Mouse (Mus musculus) kidney, adult 9 months (tissue): ENCODE data around the gene Gsta3.
A peak's percentile ranks its signal among the peaks of the same experiment; 100 is the strongest.
"Not testable (repeated sequence)": the region's sequence is repeated elsewhere in the genome, so short reads cannot be mapped to it uniquely, and the experiment has no call there.

Experiments used
- DNase-seq: peaks from one replicate; pipeline ENCODE4 v3.0.0; 2022

The Gsta3 gene

DNA sequence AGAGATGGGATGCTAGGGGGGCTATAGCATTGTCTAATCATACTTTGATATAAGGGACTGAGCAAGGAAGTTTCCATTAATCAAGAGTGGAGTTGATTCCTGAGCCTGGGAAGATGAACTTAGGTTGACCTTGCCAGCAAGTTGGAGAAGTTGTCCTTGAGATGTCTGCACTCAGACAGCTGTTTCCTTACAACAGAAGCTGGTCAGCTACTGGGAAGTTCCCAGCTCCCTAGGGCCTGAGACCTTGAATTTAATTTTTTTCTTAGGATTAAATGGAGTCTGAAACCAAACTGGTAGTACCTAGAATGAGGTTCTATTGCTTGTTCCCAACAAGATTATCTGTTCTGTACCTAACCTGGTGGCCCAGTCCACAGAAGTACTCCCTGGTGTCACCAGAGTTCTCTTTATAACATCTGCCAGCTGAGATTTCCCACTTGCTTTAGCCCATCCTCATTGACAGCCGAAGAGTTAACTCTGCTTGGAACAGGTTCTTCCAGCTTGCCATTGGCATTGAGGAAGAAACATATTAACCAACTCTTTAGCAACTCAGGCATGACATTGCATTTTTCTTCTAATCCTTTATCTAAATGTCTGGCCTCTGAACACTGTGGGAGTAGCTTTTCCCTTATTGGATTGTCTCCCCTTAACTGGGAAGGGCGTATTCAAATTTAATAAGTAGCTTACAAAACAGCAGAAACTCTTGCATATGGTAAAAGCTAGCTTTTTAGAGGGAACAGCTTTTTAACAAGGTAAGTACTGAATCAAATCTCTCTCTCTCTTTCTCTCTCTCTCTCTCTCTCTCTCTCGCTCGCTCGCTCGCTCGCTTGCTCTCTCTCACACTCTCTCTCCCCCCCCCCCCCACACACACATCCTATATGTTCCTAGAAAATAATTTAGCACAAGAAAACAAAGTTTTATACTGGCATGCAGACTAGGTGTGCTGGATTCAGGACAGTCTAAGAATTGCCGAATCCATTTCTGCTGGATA is at the start of gene Gsta3:
Gene Gsta3, plus strand, starts transcription at position 679 of the 988 bp plus-strand sequence.
- DNase-seq = peak; percentile 85

DNA sequence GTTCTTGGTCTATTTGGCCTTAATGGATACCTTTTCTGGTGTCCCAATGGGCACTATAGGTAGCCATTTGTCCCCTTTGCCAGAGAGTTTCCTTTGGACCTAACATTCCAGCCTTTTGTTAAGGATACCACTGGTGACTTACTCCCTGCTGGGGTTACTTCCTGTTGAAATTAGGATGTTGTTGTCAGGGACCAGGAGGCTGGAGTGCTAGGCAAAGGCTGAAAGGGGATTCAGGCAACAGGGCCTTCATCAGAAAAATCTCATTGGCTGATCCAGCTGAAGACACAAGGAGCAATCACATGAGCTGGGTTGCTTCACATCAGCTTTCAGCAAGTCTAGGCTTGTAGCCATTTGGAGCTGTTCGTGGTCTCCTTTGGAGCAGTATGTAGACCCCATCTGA is 34.1 kb upstream of the Gsta3 start:
- DNase-seq = no peak

DNA sequence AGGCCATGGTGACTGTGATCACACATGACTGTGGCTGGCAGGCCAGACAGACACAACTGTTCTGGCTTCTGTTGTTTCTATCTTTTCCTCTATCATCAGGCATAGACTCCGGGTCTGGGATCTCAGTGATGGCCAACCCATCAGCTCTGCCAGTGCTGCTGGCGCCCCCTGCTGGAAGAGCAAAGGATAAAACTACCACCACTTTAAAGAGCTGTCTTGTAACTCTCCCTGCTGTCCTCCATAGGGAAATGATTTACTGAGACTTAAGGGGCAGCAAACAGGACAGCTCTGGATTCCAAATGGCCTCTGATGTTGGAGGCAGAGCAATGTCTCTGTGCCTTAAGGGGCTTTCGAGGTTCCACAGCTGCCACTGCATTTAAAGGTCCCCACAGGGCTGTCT is 26.9 kb upstream of the Gsta3 start:
- DNase-seq = not testable (repeated sequence)

GRCm38 (mm10) chr1:21213991-21214692 is 26.2 kb upstream of the Gsta3 start:
- not testable (repeated sequence) for DNase-seq

DNA sequence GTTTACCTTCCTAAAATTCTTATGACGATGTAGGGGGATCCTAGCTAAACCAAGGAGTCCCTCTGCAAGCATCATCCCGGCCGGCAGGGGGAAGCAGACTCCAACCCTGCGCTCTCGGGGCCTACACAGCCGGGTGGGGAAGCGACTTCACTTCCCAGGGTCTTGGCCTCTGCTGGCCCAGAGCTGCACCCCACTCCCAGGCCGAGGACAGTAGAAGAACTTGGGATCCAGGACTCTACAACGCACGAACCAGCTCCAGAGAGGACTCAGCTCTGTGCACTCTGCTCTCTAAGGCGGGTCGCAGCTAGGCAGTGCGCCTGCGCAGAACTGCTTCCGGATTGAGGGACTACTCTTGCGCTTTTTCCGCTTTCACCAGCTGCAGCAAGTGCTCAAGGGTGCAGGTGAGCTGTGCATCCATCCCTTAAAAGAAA is 21.9 kb upstream of the Gsta3 start, which contains the start of gene Tmem14a:
Gene Tmem14a, plus strand, starts transcription at position 87 of the 431 bp plus-strand sequence.
- DNase-seq = peak; percentile 93

DNA sequence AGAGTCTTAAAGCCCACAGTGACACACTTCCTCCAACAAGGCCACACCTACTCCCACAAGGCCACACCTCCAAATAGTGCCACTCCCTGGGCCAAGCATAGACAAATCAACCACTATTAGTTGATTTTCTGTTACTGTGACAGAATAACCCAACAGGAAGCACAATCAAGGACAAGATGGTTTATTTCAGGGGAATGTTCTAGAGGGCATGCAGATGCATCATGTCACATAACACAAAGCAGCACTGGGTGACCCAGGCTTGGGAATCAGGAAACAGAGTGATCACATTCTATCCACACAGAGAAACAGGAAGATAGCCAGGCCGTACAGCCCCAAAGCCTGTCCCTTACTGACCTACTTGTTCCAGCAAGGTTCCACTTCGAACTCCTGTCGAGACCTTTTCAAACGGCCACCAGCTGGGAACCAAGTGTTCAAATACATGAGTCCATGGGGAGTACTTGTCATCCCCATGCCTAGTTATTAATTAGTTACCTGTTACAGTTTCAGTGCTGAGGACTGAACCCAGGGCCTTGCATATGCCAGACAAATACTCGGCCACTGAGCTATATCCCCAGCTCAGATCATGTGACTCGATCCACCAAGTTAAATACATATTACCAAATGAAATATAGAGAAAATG is 12.5 kb upstream of the Gsta3 start:
- no peak for DNase-seq

GRCm38 (mm10) chr1:21228740-21229722 is 11.4 kb upstream of the Gsta3 start:
- DNase-seq = peak; percentile 25

GRCm38 (mm10) chr1:21230376-21230775 is 10.0 kb upstream of the Gsta3 start:
- no peak for DNase-seq

DNA sequence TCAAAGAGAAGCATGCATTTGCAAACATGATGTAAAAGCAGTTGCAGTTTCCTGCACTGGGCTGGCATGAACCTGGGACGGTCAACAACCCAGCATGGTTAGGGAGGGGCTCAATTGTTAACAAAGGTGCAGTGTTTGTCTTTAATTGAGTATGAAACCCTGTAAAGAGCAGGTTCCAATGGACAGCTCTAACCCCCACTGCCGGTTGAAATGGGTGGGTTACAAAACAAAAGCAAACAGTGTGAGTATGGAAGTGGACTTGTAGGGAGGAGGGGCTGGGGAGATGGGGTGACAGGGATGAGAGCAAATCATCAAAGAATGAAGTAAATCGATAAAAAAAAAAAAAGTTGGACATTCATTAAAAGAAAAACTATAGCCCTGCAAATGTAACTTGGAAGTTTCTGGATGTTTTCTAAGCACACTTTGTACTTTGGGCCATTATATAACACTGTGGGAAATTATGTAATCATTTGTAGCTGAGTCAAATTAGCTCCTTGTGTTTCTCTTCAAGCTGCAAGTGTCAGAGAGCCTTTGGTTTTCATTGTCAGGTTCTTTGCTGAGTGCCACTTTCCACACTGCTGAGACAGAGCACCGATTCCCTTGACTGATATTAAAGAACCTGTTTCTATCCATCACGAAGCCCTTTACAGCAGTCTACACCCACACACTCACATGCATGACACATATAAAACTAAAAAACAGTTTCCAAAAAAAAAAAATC is 8.5 kb upstream of the Gsta3 start:
- DNase-seq = peak; percentile 84

DNA sequence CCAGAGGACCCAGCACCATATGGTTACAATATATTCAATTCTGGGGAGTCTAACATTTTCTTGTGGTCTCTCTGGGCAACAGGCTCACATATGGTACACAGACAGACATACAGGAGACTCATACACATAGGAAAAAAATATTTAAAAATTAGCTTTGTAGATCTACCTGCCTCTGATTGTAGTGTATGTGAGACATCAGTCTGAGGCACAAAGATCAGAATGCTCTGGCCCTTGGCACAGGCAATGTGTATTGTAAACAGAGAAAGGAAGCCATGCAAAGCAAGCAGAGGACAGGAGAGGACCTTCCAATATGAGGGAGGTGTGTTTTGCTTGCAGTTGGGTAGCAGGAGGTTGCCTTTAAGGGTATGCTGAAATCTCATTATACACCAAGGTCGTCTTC is 7.9 kb upstream of the Gsta3 start:
- peak; percentile 31 for DNase-seq

GRCm38 (mm10) chr1:21235359-21235758 is 5.0 kb upstream of the Gsta3 start:
- no peak for DNase-seq

GRCm38 (mm10) chr1:21241096-21241495 is 707 bp downstream of the Gsta3 start:
- no peak for DNase-seq

GRCm38 (mm10) chr1:21244290-21244960 is 4.0 kb downstream of the Gsta3 start:
- no peak for DNase-seq

GRCm38 (mm10) chr1:21246136-21246535 is 5.7 kb downstream of the Gsta3 start:
- DNase-seq = no peak

- no peak for DNase-seq
Measured at GRCm38 (mm10) chr1:21247896-21248295, 7.5 kb downstream of the Gsta3 start.

GRCm38 (mm10) chr1:21248560-21249390 is 8.4 kb downstream of the Gsta3 start:
- no peak for DNase-seq

DNA sequence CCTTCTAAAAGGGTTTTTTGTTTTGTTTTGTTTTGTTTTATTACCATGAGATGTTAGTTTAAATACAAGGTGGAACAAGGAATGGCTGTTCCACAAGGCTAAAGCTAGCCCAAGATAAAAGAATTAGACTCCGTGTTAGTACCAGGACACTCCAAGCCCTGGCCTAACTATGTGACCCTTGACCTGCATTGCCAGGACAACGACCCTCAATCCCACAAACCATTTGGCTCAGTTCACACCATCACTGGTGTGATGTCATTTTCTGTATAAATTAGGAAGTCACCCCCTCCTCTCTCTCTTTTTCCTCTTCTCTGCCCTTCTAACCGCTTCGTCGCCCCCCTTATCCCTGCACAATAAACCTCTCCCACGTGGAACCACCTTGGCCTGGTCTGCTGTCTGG is 11.3 kb downstream of the Gsta3 start:
- no peak for DNase-seq

DNA sequence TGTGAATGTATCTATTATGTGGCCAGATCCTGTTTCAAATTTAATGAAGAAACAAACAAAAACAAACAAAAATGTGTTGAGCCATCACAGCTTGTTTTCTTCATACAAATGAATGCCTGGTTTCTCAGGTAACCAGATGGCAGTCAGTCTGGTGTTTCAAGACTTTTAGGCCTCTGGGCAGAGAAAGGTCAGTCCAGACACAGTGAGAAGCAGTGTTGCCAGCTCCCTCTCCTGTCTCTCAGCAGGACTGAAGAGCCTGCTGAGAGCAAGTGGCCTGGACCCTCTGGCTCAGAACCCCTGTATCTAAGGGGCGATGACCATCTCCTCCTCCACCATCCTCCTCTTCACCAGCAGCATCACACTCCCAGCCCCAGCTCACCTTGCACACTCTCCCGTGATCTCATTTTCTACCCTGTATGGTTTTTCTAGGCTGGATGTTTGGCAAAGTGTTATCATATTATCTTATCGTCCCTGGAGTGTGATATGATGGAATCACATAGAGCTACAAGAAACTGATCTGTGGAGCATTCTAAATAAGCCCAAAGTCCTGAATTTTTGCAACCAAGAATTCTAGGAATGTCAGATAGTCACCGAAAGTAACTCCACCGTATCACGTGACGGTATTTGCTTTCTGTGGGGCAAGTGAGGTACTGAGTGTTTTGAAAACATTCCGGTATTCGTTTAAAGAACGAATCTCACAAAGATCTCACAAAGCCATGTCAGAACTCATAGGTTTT is 12.3 kb downstream of the Gsta3 start:
- peak; percentile 40 for DNase-seq

- DNase-seq = no peak
Measured at GRCm38 (mm10) chr1:21253303-21253650, 12.9 kb downstream of the Gsta3 start.
